Mouse (Mus musculus) frontal cortex, postnatal 25 days (tissue): ENCODE data around the gene Cux1.
A peak's percentile ranks its signal among the peaks of the same experiment; 100 is the strongest.

Source experiments
- DNase-seq, 2 experiments: peaks; one replicate each; pipeline ENCODE4 v3.0.0; 2022; ENCODE audit warnings: low spot score in 2 of 2

The Cux1 gene

GRCm38 (mm10) chr5:136303409-136303983, 263.8 kb downstream of the Cux1 start:
- DNase-seq = no peak

GRCm38 (mm10) chr5:136300880-136301279, 266.4 kb downstream of the Cux1 start:
- no peak for DNase-seq

GRCm38 (mm10) chr5:136297691-136298090, 269.6 kb downstream of the Cux1 start:
- no peak for DNase-seq

GRCm38 (mm10) chr5:136296911-136297310, 270.4 kb downstream of the Cux1 start:
- no peak for DNase-seq

- DNase-seq = no peak
These were observed 274.3 kb downstream of the Cux1 start for GRCm38 (mm10) chr5:136292971-136293418.

GRCm38 (mm10) chr5:136292361-136292760, 274.9 kb downstream of the Cux1 start:
- no peak for DNase-seq

- no peak for DNase-seq
These were observed 275.7 kb downstream of the Cux1 start for GRCm38 (mm10) chr5:136291562-136291961.

- DNase-seq = no peak
These were observed 277.5 kb downstream of the Cux1 start for GRCm38 (mm10) chr5:136289776-136290175.

- DNase-seq = no peak
These were observed 278.8 kb downstream of the Cux1 start for GRCm38 (mm10) chr5:136288351-136289081.

GRCm38 (mm10) chr5:136286566-136286965, 280.7 kb downstream of the Cux1 start:
- DNase-seq = no peak

- DNase-seq = no peak
These were observed 282.2 kb downstream of the Cux1 start for GRCm38 (mm10) chr5:136285106-136285505.

- DNase-seq = no peak
These were observed 285.9 kb downstream of the Cux1 start for GRCm38 (mm10) chr5:136281351-136281750.

- no peak for DNase-seq
These were observed 292.6 kb downstream of the Cux1 start for GRCm38 (mm10) chr5:136274739-136275138.

- no peak for DNase-seq
These were observed 297.4 kb downstream of the Cux1 start for GRCm38 (mm10) chr5:136269937-136270336.

- DNase-seq = no peak
These were observed 301.2 kb downstream of the Cux1 start for GRCm38 (mm10) chr5:136266077-136266476.

- no peak for DNase-seq
These were observed 303.9 kb downstream of the Cux1 start for GRCm38 (mm10) chr5:136263342-136263741.

GRCm38 (mm10) chr5:136258919-136259318, 308.4 kb downstream of the Cux1 start:
- DNase-seq = peak; percentile 57 to 71

- peak; percentile 64 to 81 for DNase-seq
These were observed 314.4 kb downstream of the Cux1 start for GRCm38 (mm10) chr5:136252899-136253298.

GRCm38 (mm10) chr5:136251004-136251403, 316.3 kb downstream of the Cux1 start:
- DNase-seq = no peak

GRCm38 (mm10) chr5:136248441-136248840, 318.8 kb downstream of the Cux1 start:
- DNase-seq = no peak

- DNase-seq = no peak
These were observed 320.8 kb downstream of the Cux1 start, which contains the start of gene Sh2b2 for GRCm38 (mm10) chr5:136246452-136246838. TSS of gene Sh2b2 (minus strand) at chr5:136246556.

- no peak for DNase-seq
These were observed 321.5 kb downstream of the Cux1 start for GRCm38 (mm10) chr5:136245541-136246451.
